Mouse (Mus musculus): ENCODE results near the gene Vmn2r80.
"Not testable (repeated sequence)": the region's sequence is repeated elsewhere in the genome, so short reads cannot be mapped to it uniquely, and the experiment has no call there.

Vmn2r80 gene

DNA sequence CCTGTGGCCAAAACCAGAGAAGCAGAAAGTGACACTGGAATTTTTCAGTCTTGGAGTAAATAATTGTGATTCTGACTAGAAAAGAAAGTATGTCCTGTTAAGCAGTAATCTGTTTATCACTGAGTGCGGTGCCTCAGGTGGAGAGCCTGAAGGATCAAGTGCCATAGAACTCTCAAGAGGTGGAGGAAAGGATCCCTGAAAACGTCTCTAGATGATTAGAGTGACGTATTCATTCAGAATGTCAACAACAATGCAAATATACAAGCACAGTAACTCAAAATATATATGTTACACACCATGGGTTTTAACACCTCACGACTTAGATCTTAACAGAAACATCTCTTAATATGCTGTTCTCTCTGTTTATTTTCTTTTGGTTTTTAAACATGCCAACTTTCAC lies at the start of gene Vmn2r80:
Vmn2r80 (plus strand) TSS at position 301 of the 400 bp plus-strand sequence.
- DNase-seq (ENCODE audit: low spot score in 2 of 2), result not testable (repeated sequence)

DNA sequence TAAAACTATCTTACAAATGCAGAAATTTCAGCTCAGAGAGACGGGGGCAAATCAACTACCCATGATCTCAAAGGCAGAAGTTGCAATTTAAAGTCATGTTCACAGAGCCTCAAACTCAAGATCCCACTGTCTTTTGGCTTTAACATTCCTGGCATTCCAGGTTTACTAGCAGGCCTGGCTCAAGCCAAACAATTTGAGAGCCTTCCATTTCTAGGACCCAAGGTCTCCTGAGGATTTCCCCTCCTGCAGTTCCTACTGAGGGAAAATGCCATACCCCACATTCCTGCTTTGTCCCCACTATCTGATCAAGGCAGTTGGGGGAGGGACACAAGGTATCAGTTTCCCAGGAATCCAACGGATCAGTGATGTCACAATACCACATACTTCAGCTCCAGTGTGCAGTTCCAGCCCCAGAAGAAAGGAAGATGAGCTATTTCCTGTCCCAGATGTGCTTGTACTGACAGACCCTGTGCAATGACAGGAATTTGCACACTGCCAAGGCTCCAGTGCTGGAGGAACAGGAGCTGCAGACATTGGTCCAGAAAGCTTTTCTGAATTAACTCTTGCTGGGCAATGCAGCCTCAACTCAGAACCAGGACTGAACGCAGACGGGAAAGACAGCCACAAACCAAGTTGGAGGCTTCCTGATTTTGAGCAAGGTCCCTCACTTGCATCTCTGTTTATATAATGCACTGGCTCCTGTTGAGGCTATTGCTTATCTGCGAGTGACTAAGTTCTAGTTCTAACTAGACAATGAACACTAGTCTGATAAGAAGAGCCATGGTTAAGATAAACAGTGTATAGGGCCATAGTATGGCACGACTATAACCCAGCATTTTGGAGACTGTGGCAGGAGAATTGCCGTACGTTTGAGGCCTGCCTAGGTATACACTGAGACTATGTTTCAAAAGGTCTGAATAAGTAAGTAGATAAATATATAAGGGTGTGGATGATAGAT lies 42.0 kb upstream of the Vmn2r80 start:
- DNase-seq (ENCODE audit: low spot score in 2 of 2), result no peak

DNA sequence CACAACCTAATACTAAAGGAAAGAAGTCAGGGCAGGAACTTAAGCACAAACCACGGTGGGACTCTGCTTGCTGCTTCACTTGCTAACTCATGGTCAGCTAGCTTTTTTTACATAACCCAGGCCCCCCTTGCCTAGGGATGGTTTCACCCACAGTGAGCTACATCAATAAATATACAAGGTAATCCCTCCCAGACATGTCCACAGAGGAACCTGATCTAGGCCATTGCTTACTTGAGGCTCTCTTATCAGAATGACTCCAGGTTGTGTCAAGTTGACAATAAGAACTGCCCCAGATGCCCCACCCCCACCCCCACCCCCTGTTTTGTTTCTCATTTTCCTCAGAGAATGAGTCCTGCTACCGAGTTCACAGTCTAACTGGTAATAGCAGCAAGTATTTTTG lies 41.0 kb upstream of the Vmn2r80 start:
- DNase-seq (ENCODE audit: low spot score in 2 of 2), result no peak

DNA sequence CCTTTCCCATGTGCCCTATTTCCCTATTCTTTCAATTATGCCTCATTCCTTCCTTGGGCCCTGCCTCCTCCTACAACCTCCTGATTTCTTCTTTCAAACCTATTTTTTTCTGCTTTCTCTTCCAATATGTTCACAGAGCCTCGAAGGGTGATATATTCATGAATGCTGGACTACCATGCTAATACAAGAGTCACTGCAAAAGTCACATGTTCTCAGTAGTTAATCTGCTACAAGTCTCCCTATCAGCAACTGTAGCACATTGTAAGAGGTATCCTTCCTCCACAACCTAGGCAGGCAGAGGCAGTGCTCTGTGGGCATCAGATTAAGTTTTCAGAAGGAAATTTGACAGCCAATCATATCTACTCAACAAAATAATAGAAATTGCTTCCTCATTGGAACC lies 39.4 kb upstream of the Vmn2r80 start:
- no peak for DNase-seq (ENCODE audit: low spot score in 2 of 2)

DNA sequence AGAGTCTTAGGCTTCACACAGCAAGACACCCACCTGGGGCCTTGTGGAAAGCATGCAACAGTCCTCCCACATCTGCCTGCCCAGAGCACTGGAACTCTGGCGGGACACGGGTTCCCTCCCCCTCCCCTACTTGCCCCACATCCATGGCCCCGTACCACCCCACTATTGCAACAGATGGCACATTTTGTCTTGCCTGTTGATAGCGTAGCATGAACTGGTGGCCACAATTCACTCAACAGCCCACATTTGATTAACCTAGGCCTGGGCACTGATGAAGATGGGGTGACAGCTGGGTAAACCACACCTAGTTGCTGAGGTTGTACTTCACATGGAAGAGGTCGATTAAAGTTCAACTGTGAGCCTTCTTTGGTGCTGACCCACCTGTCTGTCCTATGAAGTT lies 38.1 kb upstream of the Vmn2r80 start:
- DNase-seq (ENCODE audit: low spot score in 2 of 2), result no peak

DNA sequence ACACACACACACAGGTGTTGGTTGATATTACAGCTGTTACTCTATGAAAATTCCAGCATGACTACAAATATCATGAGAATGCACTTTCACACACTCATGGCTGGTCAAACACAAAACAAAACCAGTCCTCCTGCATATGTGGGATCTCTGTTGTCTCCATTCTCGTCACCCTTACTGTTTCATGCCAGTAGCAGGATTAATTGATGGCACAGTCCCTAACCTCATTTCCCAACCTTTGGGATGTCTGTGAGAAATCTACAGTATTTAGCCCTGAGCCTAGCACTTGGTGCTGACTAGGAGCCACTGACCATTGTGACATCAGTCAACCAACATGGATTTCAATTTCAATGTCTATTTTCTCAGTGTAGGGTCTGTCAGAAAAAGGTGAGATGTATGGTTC lies 33.5 kb upstream of the Vmn2r80 start:
- no peak for DNase-seq (ENCODE audit: low spot score in 2 of 2)

DNA sequence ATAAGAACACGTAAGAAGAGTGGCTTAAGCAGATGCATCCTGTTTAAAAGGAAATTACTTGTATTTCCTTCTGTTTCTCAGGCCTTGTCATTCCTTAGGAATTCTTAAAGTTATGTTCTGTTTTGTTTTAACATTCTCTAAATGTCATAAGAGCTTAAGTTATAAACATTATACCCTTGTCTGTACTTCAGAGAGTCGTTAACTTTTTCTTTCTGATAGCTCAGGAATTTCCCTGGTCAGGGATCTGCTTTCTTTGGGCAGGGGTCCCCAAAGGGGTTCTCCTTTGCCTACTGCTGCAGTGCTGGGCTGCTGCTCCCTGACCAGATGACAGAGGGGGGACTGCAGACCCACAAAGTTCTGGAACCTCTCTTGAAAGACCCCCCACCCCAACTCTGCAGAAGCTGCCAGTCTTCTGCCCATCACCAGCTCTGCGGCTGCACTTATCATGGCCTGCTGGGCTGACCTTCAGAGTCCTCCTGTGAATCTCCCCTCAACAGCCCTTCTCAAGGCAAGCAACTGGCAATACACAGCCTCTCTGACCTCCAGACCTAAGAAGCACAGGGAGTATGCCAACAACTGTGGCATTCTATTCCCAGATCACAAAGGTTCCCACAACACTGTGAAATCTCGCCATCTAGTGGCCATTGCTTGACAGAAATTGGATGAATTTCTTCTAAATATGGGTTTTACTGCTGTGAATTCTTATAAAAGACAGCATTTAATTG lies 32.3 kb upstream of the Vmn2r80 start:
- DNase-seq (ENCODE audit: low spot score in 2 of 2), result peak in 1 of 2 experiments; percentile 44

DNA sequence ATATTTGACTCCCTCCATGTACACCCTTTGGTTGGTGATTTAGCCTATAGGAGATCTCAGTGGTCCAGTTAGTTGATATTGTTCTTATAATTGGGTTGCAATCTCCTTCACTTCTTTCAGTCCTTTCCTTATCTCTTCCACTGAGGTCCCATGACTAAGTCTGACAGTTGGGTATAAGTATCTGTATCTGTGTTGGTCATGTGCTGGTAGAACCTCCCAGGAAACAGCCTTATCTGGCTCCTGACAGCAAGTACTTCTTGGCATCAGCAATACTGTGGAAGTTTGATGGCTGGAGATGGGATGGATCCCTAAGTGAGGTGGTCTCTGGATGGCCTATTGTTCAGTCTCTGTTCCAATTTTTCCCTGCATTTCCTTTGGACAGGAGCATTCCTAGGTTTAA lies 3.0 kb downstream of the Vmn2r80 start:
- no peak for DNase-seq (ENCODE audit: low spot score in 2 of 2)

DNA sequence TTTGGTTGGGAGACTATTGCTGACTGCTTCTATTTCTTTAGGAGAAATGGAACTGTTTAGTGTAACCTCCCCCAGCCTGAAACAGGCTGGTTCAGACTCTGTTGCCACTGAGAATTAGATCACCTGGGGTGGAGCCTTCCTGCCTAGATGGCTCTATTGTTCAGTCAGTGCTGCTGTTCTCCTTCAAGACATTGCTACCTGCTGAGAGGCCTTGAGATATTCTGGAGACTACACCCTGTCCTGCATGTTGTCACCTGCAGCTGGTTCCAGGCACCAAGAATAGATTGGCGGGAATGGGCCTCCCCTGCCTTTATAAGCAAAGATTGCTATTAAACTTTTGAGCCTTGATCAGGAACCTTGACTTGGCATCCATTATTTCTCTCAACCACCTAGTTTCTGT lies 51.4 kb downstream of the Vmn2r80 start:
- not testable (repeated sequence) for DNase-seq (ENCODE audit: low spot score in 2 of 2)

DNA sequence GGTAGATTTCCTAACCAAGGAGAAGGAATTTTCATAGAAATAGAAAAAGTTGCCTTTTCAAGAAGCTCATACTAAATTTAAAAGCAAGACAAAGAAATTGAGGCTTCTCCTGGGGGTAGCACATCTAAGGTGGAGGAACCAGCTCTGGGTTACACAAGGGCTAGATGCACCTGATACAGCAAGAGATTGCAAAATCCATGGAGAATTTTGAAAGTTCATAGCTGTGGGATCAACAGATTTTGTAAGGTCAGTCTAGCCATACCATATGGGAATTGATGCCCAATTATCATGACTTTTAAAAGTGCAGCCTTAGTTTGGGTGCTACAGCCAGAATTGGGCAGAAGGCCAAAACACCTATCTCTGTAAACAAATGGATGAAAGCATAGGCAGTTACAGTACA lies 71.9 kb downstream of the Vmn2r80 start:
- DNase-seq (ENCODE audit: low spot score in 2 of 2), result no peak

DNA sequence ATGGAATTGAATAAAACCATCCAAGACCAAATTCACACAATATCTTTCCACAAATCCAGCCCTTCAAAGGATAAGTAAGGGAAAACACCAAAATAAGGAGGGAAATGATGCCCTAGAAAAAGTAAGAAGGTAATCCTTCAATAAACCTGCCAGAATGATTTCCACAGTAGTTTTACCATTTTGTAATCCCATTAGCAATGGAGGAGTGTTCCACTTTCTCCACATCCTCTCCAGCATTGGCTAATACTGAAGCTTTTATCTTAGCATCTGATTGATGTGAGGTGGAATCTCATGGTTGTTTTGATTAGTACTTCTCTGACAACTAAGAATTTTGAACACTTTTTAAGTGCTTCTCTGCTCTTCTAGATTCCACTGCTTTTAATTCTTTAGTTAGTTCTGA lies 73.0 kb downstream of the Vmn2r80 start:
- no peak for DNase-seq (ENCODE audit: low spot score in 2 of 2)

DNA sequence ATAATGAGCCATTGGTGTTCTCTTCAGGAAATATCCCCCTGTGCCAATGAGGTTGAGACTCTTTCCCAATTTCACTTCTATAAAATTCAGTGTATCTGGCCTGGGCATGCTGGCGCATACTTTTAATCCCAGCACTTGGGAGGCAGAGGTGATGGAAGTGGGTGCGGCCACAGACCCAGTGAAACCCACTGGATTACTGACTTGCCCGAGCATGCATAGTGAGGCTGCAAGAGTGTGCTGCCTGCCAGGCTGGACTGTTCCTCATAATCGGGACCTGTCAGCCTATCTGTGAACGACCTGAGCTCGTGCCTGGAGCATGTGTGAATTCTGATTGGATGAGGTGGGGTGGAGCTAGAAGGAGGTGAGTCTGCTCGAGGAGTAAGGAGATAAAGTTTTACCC lies 73.6 kb downstream of the Vmn2r80 start:
- no peak for DNase-seq (ENCODE audit: low spot score in 2 of 2)

Measured in thymus, postnatal 10 days (tissue).